Mouse (Mus musculus) CH12.LX (cell line): ENCODE data around the gene Smarcal1. TPM values are rescaled to one million over a fixed set of nuclear protein-coding genes. Genes with fewer than 3 reads are reported as not detected.

Experiments
- DNase-seq: peaks from one replicate; pipeline ENCODE4 v3.0.0-alpha.2; 2013; ENCODE audit errors: extremely low read depth
- H3K27ac ChIP-seq: 2 replicates; pipeline ENCODE4 v1.5.1; 2012; ENCODE audit warnings: low read depth, mild to moderate bottlenecking, control low read depth, moderate library complexity; ENCODE audit not compliant: insufficient read depth
- H3K27me3 ChIP-seq: replicated peaks from 2 replicates; pipeline ENCODE3; 2012; ENCODE audit warnings: inconsistent platforms
- H3K36me3 ChIP-seq, 2 experiments: replicated peaks in 1 of 2; 2 replicates each; pipeline versions ENCODE3 to v1.6.1; 2012; ENCODE audit warnings: inconsistent platforms in 1 of 2, low read length in 1 of 2, mild to moderate bottlenecking in 1 of 2, mixed read lengths in 1 of 2, moderate library complexity in 1 of 2; ENCODE audit not compliant: control insufficient read depth in 1 of 2, insufficient read depth in 1 of 2
- H3K4me1 ChIP-seq, 2 experiments: 2 replicates each; pipeline ENCODE4 v1.6.1; 2012; ENCODE audit warnings: inconsistent platforms in 1 of 2, moderate library complexity in 1 of 2; ENCODE audit not compliant: insufficient read depth in 2 of 2, control insufficient read depth in 1 of 2
- H3K4me2 ChIP-seq: 2 replicates; pipeline ENCODE4 v1.6.1; 2012; ENCODE audit warnings: low read depth, mild to moderate bottlenecking, control low read depth; ENCODE audit not compliant: poor library complexity, insufficient read depth, severe bottlenecking
- H3K4me3 ChIP-seq, 3 experiments: fragments of 150-350 bp in 1 of 3; sonication (generic) in 1 of 3; replicated peaks in 1 of 3; 2 replicates each; pipeline versions ENCODE3 to v1.5.1; 2011 to 2012; ENCODE audit warnings: low read depth in 2 of 3, low read length in 2 of 3, mild to moderate bottlenecking in 2 of 3, moderate library complexity in 2 of 3, control low read depth in 1 of 3, improper control_type of control experiment in 1 of 3, inconsistent platforms in 1 of 3, mixed read lengths in 1 of 3; ENCODE audit not compliant: poor library complexity in 1 of 3
- H3K79me2 ChIP-seq: replicated peaks from 2 replicates; pipeline ENCODE4 v1.6.1; 2012; ENCODE audit warnings: mild to moderate bottlenecking, moderate library complexity; ENCODE audit not compliant: control insufficient read depth, poor library complexity, insufficient read depth, severe bottlenecking; ENCODE audit errors: extremely low read depth
- H3K9ac ChIP-seq: 2 replicates; pipeline ENCODE4 v1.6.1; 2012; ENCODE audit warnings: low read depth, mild to moderate bottlenecking, control low read depth, moderate library complexity; ENCODE audit not compliant: insufficient read depth
- H3K9me3 ChIP-seq: replicated peaks from 2 replicates; pipeline ENCODE3; 2012; ENCODE audit warnings: low read length, inconsistent platforms, mixed read lengths
- CHD2 ChIP-seq: IDR thresholded peaks from 2 replicates; pipeline ENCODE4 v1.6.1; 2011; ENCODE audit warnings: low read length, improper control_type of control experiment
- CTCF ChIP-seq, 2 experiments: IDR thresholded peaks in 1 of 2; conservative IDR thresholded peaks in 1 of 2; 2 replicates each; pipeline ENCODE4 v1.5.1; 2011 to 2012; ENCODE audit warnings: low read depth in 2 of 2, low read length in 2 of 2, improper control_type of control experiment in 1 of 2, inconsistent platforms in 1 of 2, mild to moderate bottlenecking in 1 of 2, moderate library complexity in 1 of 2
- E2F4 ChIP-seq: IDR thresholded peaks from 2 replicates; pipeline ENCODE4 v1.6.1; 2011; ENCODE audit warnings: low read depth, low read length, improper control_type of control experiment; ENCODE audit not compliant: insufficient replicate concordance
- ELF1 ChIP-seq: IDR thresholded peaks from 2 replicates; pipeline ENCODE4 v1.6.1; 2014; ENCODE audit warnings: low read depth, mild to moderate bottlenecking, inconsistent platforms, low read length, improper control_type of control experiment
- ETS1 ChIP-seq: conservative IDR thresholded peaks from 2 replicates; pipeline ENCODE4 v1.6.1; 2012; ENCODE audit warnings: low read depth, mild to moderate bottlenecking, inconsistent platforms, low read length, improper control_type of control experiment, moderate library complexity
- HCFC1 ChIP-seq: IDR thresholded peaks from 2 replicates; pipeline ENCODE4 v1.6.1; 2012; ENCODE audit warnings: low read depth, mild to moderate bottlenecking, inconsistent platforms, low read length, improper control_type of control experiment
- IRF4 ChIP-seq: IDR thresholded peaks from 2 replicates; pipeline ENCODE4 v1.6.1; 2014; ENCODE audit warnings: low read depth, mild to moderate bottlenecking, inconsistent platforms, low read length, improper control_type of control experiment
- JUN ChIP-seq: IDR thresholded peaks from 2 replicates; pipeline ENCODE4 v1.6.1; 2011; ENCODE audit warnings: low read depth, mild to moderate bottlenecking, low read length, improper control_type of control experiment, moderate library complexity; ENCODE audit not compliant: insufficient read depth
- KAT2A ChIP-seq: IDR thresholded peaks from 2 replicates; pipeline ENCODE4 v1.6.1; 2012; ENCODE audit warnings: low read length, improper control_type of control experiment, inconsistent platforms; ENCODE audit not compliant: insufficient replicate concordance
- MAFK ChIP-seq: IDR thresholded peaks from 2 replicates; pipeline ENCODE4 v1.6.1; 2011; ENCODE audit warnings: low read length, improper control_type of control experiment; ENCODE audit not compliant: insufficient replicate concordance
- MAX ChIP-seq: IDR thresholded peaks from 2 replicates; pipeline ENCODE4 v1.6.1; 2011; ENCODE audit warnings: low read length, improper control_type of control experiment
- MEF2A ChIP-seq: IDR thresholded peaks from 2 replicates; pipeline ENCODE4 v1.6.1; 2014; ENCODE audit warnings: low read depth, mild to moderate bottlenecking, inconsistent platforms, low read length, improper control_type of control experiment, borderline replicate concordance
- MXI1 ChIP-seq: IDR thresholded peaks from 2 replicates; pipeline ENCODE4 v1.6.1; 2011; ENCODE audit warnings: mild to moderate bottlenecking, low read depth, low read length, improper control_type of control experiment
- MYC ChIP-seq: IDR thresholded peaks from 2 replicates; pipeline ENCODE4 v1.6.1; 2011; ENCODE audit warnings: low read depth, mild to moderate bottlenecking, improper control_type of control experiment, low read length
- NRF1 ChIP-seq: IDR thresholded peaks from 2 replicates; pipeline ENCODE4 v1.6.1; 2014; ENCODE audit warnings: low read depth, mild to moderate bottlenecking, inconsistent platforms, low read length, improper control_type of control experiment, moderate library complexity
- RCOR1 ChIP-seq: conservative IDR thresholded peaks from 2 replicates; pipeline ENCODE4 v1.6.1; 2012; ENCODE audit warnings: low read depth, mild to moderate bottlenecking, inconsistent platforms, low read length, improper control_type of control experiment
- SMC3 ChIP-seq: IDR thresholded peaks from 2 replicates; pipeline ENCODE4 v1.6.1; 2011; ENCODE audit warnings: low read depth, low read length, improper control_type of control experiment
- TCF12 ChIP-seq: IDR thresholded peaks from 2 replicates; pipeline ENCODE4 v1.6.1; 2014; ENCODE audit warnings: low read depth, mild to moderate bottlenecking, inconsistent platforms, low read length, improper control_type of control experiment
- USF2 ChIP-seq: conservative IDR thresholded peaks from 2 replicates; pipeline ENCODE4 v1.6.1; 2011; ENCODE audit warnings: low read depth, low read length, improper control_type of control experiment
- ZC3H11A ChIP-seq: IDR thresholded peaks from 2 replicates; pipeline ENCODE4 v1.6.1; 2012; ENCODE audit warnings: low read depth, mild to moderate bottlenecking, inconsistent platforms, low read length, improper control_type of control experiment
- ZKSCAN1 ChIP-seq: IDR thresholded peaks from 2 replicates; pipeline ENCODE4 v1.6.1; 2012; ENCODE audit warnings: low read depth, inconsistent platforms, low read length, improper control_type of control experiment, borderline replicate concordance
- ZNF384 ChIP-seq: IDR thresholded peaks from 2 replicates; pipeline ENCODE4 v1.6.1; 2012; ENCODE audit warnings: low read depth, low read length, improper control_type of control experiment, inconsistent platforms
- dilution Hi-C: fragments of 300-500 bp; cut with MboI; formaldehyde crosslinking; loops from 2 replicates; pipeline ENCODE4 v1.14.3; 2020; ENCODE audit warnings: low sequenced_read_pairs; ENCODE audit not compliant: extremely low pct_unique_long_range_greater_than_20kb, extremely low pct_ligation_motif_present
- in situ Hi-C: fragments of 300-500 bp; cut with MboI; formaldehyde crosslinking; loops from 3 replicates; pipeline ENCODE4 v1.14.3; 2019; ENCODE audit warnings: low sequenced_read_pairs, low pct_ligation_motif_present, low pct_unique_long_range_greater_than_20kb, mixed read lengths
- polyA plus RNA-seq: library from polyadenylated mRNA; unstranded; fragments of >175 nt; gene quantifications from 2 replicates; pipeline ENCODE4 v1.2.1, GENCODE M21; 2012; ENCODE audit warnings: low read depth; ENCODE audit not compliant: insufficient read length
- total RNA-seq, 2 experiments: library from RNA; depleted of rRNA; stranded (reverse); fragments of 300-350 nt in 1 of 2; fragments of >200 nt in 1 of 2; gene quantifications; 2 replicates each; pipeline ENCODE4 v1.2.3; 2012 to 2014

The Smarcal1 gene
- total and polyA plus RNA-seq, 3 experiments = 25.2 to 54.2 (median 34.9) TPM

GRCm38 (mm10) chr1:72635221-72635620, 52.2 kb downstream of the Smarcal1 start:
- no peak overlapping the region for H3K27ac ChIP-seq
- H3K4me3 ChIP-seq = no peak overlapping the region
- in situ Hi-C loops (no loop called here), dilution Hi-C loops (no loop called here)
- no peaks in the 10 kb centered on the region for H3K79me2 ChIP-seq
- no peak overlapping the region for H3K9ac ChIP-seq
- H3K4me2 ChIP-seq = no peak overlapping the region
- peaks cover 31 to 40% of the 10 kb centered on the region in 2 experiments for H3K36me3 ChIP-seq
- TF ChIP-seq JUN = no peak
- no peak for TF ChIP-seq IRF4
- no peak for TF ChIP-seq CHD2
- TF ChIP-seq MAFK = no peak
- no peak for TF ChIP-seq ZNF384
- no peak for TF ChIP-seq NRF1
- no peak for TF ChIP-seq ELF1
- TF ChIP-seq TCF12 = no peak
- no peak for TF ChIP-seq MYC
- no peak for TF ChIP-seq SMC3
- no peak for TF ChIP-seq MXI1
- no peak for TF ChIP-seq HCFC1
- no peak for TF ChIP-seq MAX
- no peak for TF ChIP-seq CTCF (conservative IDR thresholded peaks at IDR 0.05 in 1 of 2, IDR thresholded peaks at IDR 0.05 in 1 of 2; ENCODE audit: low read depth in 2 of 2, low read length in 2 of 2)
- no peak for TF ChIP-seq MEF2A
- TF ChIP-seq RCOR1 = no peak
- no peak for DNase-seq
- H3K9me3 ChIP-seq = peaks cover 4% of the 10 kb centered on the region
- peaks cover 6 to 27% of the 10 kb centered on the region in 2 experiments; a peak in 3 of 4 replicates for H3K4me1 ChIP-seq
- H3K27me3 ChIP-seq = no peaks in the 10 kb centered on the region

GRCm38 (mm10) chr1:72640658-72641410, 57.8 kb downstream of the Smarcal1 start:
- in situ Hi-C loops = no loop called here

More at GRCm38 (mm10) chr1:72640658-72641410, 57.8 kb downstream of the Smarcal1 start:
- DNase-seq = no peak
- Histone ChIP-seq H3K27ac (no peak overlapping the region), H3K9me3 (no peaks in the 10 kb centered on the region), H3K4me2 (no peak overlapping the region), H3K4me3 (no peak overlapping the region), H3K4me1 (peaks cover 6 to 27% of the 10 kb centered on the region in 2 experiments; a peak in 3 of 4 replicates), H3K27me3 (no peaks in the 10 kb centered on the region), H3K79me2 (no peaks in the 10 kb centered on the region), H3K9ac (no peak overlapping the region), H3K36me3 (no peaks in the 10 kb centered on the region)
- dilution Hi-C loops = no loop called here
- TF ChIP-seq E2F4 (no peak), ZKSCAN1 (no peak), KAT2A (no peak), ETS1 (no peak), RCOR1 (no peak), IRF4 (no peak), CHD2 (no peak), TCF12 (no peak), ZC3H11A (no peak), CTCF (conservative IDR thresholded peaks at IDR 0.05 in 1 of 2, IDR thresholded peaks at IDR 0.05 in 1 of 2; ENCODE audit: low read depth in 2 of 2, low read length in 2 of 2) (no peak), USF2 (no peak)
